Mouse (Mus musculus) stomach, embryonic 16.5 days (tissue): ENCODE measurements around the gene Zmynd11. TPM values are rescaled to one million over a fixed set of nuclear protein-coding genes. Genes with fewer than 3 reads are reported as not detected.

Experiments
- ATAC-seq: fragments of 200-750 bp; cut with Nextera tagmentation; 2 replicates; pipeline ENCODE4 v1.8.0; 2017; ENCODE audit warnings: moderate number of reproducible peaks, moderate TSS enrichment; ENCODE audit not compliant: insufficient read depth, low FRiP score
- H3K27ac ChIP-seq: fragments of 300-500 bp; sonication (generic); 2 replicates; pipeline ENCODE4 v1.5.1; 2014; ENCODE audit warnings: low read length
- H3K27me3 ChIP-seq: fragments of 300-500 bp; sonication (generic); 2 replicates; pipeline ENCODE4 v1.6.1; 2014; ENCODE audit warnings: low read length, control low read depth, mixed read lengths; ENCODE audit not compliant: control insufficient read depth, insufficient read depth
- H3K36me3 ChIP-seq: fragments of 300-500 bp; sonication (generic); 2 replicates; pipeline ENCODE4 v1.6.1; 2014; ENCODE audit warnings: low read length; ENCODE audit not compliant: control insufficient read depth, insufficient read depth
- H3K4me1 ChIP-seq: fragments of 300-500 bp; sonication (generic); 2 replicates; pipeline ENCODE4 v1.6.1; 2014; ENCODE audit warnings: low read length, control low read depth, mixed read lengths; ENCODE audit not compliant: control insufficient read depth, insufficient read depth
- H3K4me2 ChIP-seq: fragments of 300-500 bp; sonication (generic); 2 replicates; pipeline ENCODE4 v1.6.1; 2014; ENCODE audit warnings: low read depth, low read length, mixed read lengths
- H3K4me3 ChIP-seq: fragments of 300-500 bp; sonication (generic); replicated peaks from 2 replicates; pipeline ENCODE4 v1.5.1; 2014; ENCODE audit warnings: mild to moderate bottlenecking, low read length
- H3K9ac ChIP-seq: fragments of 300-500 bp; sonication (generic); 2 replicates; pipeline ENCODE4 v1.6.1; 2014; ENCODE audit warnings: low read length
- H3K9me3 ChIP-seq: fragments of 300-500 bp; sonication (generic); replicated peaks from 2 replicates; pipeline ENCODE4 v1.6.1; 2016; ENCODE audit warnings: low read length, control low read depth; ENCODE audit not compliant: control insufficient read depth
- WGBS: fragments of 180-500 bp; shearing (Covaris S2); extraction: QIAGEN DNeasy Blood & Tissue Kit; methylation state at CpG from one replicate; pipeline ENCODE4 v1.1.7; 2014; 5-methylcytosine and 5-hydroxymethylcytosine counted together
- polyA plus RNA-seq: library from polyadenylated mRNA; unstranded; fragments of >200 nt; fragmentation: Nextera tagmentation; extraction: Ambion mirVana; gene quantifications from 2 replicates; pipeline ENCODE4 v1.2.1, GENCODE M21; 2015

The Zmynd11 gene
- 88.8 and 108 TPM in 2 replicates for polyA plus RNA-seq

DNA sequence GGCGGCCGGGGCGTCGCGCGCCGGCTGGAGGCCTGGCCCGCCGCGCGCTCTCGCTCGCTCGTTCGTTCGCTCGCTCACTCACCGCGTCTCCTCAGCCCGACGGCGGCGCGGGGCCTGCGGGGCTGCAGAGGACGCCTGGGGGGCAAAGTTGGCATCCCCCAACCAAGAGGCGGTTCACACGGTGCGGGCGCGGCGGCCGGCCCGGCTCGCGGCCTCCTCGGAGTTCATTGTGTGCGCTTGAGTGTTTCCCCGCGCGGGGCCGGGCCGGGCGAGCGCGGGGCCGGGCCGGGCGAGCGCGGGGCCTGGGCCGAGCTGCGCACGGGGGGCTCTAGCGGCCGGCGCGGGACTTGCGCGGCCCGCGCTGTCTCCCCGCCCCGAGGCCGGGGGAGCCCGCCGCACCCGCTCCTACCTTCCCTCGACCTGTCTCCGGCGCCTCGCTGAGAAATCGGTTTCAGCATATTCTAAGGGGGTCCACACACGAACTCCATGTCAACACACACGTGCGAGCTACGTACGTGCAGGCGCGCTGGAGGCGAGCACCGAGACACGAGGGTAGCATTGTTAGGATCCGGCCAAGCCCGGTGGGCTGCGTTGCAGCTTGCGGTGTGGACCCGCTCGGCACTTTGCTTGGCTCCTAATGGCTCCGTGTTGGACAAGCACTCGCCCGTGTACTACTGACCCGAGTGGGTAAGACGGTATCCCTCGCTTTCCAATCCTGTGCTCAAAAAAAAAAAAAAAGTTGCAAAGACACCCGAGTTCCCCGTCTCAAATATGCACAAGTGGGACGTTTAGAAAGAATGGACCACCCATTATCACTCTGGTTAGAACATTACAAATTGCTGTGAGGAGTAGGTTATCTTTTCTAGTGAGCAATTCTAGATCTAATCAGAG lies at the start of gene Zmynd11:
Gene Zmynd11, minus strand, starts transcription at position 685 of the 891 bp plus-strand sequence.
- H3K36me3 ChIP-seq, result no peaks in the 10 kb centered on the region
- peak; percentile 76 for ATAC-seq
- H3K4me1 ChIP-seq, result peaks cover 19% of the 10 kb centered on the region
- peak within 1 kb of the TSS; percentile 100 for H3K9ac ChIP-seq
- H3K4me2 ChIP-seq, result peak within 1 kb of the TSS; percentile 80
- peak within 1 kb of the TSS; percentile 96 for H3K4me3 ChIP-seq
- H3K9me3 ChIP-seq, result no peaks in the 10 kb centered on the region
- no peaks in the 10 kb centered on the region for H3K27me3 ChIP-seq
- under 1% methylated on average over 97 of the region's 98 CpGs for WGBS
- peak within 1 kb of the TSS; percentile 99 for H3K27ac ChIP-seq

DNA sequence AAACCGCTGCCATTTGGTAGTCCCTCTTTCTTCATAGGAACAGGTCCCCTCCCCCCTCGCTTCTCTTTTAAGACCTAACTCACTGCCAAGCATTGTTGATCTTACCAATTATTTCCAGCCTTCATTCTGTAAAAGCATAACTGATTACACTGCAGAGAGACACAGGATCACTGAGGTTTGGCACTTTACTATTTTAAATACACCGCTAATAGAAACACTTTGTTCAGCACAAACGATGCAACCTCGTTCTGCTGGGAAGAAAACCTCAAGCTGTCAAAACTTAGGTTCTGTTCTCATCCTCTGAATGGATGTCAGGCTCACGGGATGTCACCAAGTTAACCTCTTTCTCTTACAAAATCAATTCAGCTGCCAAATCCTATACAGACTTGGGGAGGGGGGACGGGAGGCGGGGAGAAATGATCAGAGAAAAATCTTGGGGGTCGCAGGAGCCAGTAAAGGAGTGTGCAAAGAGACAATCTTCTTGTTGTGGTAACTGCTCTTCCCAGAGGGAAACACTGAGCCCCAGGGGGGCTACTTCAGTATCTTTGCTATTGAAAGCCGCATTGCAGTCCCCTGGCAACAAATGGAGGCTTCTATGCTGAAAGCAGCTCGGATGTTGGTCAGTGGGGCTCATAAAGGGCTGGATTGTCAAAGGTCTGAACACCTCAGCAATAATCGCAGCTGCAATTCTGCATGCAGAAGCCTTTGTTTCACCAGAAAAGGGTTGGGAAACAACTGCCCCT lies 30.9 kb upstream of the Zmynd11 start:
- Histone ChIP-seq H3K27me3 (no peaks in the 10 kb centered on the region), H3K4me3 (peak overlapping the region; percentile 9; the same call in 1 of the 2 replicates), H3K4me1 (no peaks in the 10 kb centered on the region), H3K9ac (peak overlapping the region; percentile 49; the same call in 1 of the 2 replicates), H3K36me3 (no peaks in the 10 kb centered on the region), H3K27ac (no peak overlapping the region), H3K9me3 (no peaks in the 10 kb centered on the region), H3K4me2 (peak overlapping the region; percentile 38)
- no peak for ATAC-seq
- 10% methylated on average over 12 of the region's 12 CpGs for WGBS

DNA sequence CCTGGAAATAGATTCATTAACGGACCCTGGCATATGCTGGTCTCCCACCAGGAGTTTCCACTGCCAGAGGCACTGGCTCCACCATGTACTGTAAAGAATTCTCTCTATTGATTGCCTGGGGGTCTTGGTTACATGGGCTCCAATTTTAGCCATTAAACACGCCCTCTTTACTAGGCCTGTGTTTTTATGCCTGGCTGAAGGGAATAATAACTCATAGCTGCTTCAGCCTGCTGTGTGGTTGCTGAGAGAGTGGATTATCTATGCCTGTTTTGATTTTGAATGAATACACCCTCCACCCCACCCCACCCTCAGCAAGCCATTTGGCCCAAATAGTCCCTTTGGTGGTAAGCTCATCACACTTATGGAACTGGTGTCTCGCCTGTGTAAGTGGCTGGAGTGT lies 20.9 kb upstream of the Zmynd11 start:
- Histone ChIP-seq H3K9ac (no peak overlapping the region), H3K27me3 (no peaks in the 10 kb centered on the region), H3K27ac (no peak overlapping the region), H3K9me3 (no peaks in the 10 kb centered on the region), H3K4me2 (no peak overlapping the region), H3K4me1 (no peaks in the 10 kb centered on the region), H3K36me3 (no peaks in the 10 kb centered on the region), H3K4me3 (no peak overlapping the region)
- WGBS, result 77% methylated on average over 3 of the region's 3 CpGs
- no peak for ATAC-seq

DNA sequence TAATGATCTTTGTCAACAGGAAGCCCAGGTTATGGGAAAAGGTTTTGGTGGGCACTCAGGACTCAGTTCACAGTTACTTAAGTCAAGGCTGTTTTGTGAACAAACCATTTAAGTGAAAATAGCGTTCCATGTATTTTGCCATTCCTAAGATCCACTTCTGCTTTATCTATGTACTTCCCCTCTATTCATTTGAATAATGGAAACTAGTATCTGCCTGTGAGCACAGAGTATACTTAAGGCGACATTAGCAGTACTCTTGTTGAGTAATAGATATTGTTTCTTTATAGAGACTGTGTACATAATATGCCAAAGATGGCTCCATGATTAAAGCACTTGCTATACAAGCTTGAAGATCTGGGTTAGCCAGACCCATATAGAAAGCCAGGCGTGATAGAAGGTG lies 18.6 kb upstream of the Zmynd11 start:
- H3K36me3 ChIP-seq, result no peaks in the 10 kb centered on the region
- no peak overlapping the region for H3K27ac ChIP-seq
- H3K9ac ChIP-seq, result no peak overlapping the region
- no peaks in the 10 kb centered on the region for H3K4me1 ChIP-seq
- no peaks in the 10 kb centered on the region for H3K27me3 ChIP-seq
- H3K4me2 ChIP-seq, result no peak overlapping the region
- 70% methylated on average over 3 of the region's 3 CpGs for WGBS
- ATAC-seq, result no peak
- H3K9me3 ChIP-seq, result no peaks in the 10 kb centered on the region
- no peak overlapping the region for H3K4me3 ChIP-seq

DNA sequence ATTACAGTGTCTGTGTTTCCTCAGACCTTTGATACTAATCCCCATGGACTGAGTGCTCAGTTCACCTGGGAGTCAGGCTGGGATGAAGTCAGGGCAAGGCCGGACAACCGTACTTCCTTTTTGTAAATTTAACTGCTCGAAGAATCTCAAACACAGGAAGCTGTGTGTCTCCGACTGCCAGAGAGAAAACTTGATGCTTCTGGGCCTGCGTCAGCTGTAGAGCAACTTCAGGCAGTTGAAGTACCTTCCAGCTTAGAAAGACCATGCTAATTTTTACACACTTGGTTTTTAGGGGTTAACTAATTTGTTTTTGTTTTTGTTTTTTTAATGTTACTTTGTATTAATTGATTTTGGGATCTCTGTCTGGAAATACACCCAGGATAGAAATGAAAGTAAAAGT lies 10.8 kb upstream of the Zmynd11 start:
- Histone ChIP-seq H3K27me3 (no peaks in the 10 kb centered on the region), H3K9ac (no peak overlapping the region), H3K36me3 (no peaks in the 10 kb centered on the region), H3K4me2 (no peak overlapping the region), H3K9me3 (no peaks in the 10 kb centered on the region), H3K27ac (no peak overlapping the region), H3K4me1 (no peaks in the 10 kb centered on the region), H3K4me3 (no peak overlapping the region)
- no peak for ATAC-seq
- 31% methylated on average over 5 of the region's 5 CpGs for WGBS

DNA sequence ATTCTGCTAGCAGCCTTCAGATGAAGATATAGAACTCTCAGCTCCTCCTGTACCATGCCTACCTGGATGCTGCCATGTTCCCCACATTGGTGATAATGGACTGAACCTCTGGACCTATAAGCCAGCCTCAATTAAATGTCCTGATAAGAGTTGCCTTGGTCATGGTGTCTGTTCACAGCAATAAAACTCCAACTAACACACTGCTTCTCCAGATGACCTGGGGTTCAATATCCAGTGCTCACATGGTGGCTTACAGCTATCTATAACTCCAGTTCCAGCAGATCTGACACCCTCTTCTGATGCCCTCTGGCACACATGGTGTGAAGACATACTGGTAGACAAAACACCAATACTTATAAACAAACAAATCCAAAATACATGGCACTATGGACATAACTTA lies 8.9 kb upstream of the Zmynd11 start:
- Histone ChIP-seq H3K27ac (no peak overlapping the region), H3K27me3 (no peaks in the 10 kb centered on the region)
- ATAC-seq, result no peak

DNA sequence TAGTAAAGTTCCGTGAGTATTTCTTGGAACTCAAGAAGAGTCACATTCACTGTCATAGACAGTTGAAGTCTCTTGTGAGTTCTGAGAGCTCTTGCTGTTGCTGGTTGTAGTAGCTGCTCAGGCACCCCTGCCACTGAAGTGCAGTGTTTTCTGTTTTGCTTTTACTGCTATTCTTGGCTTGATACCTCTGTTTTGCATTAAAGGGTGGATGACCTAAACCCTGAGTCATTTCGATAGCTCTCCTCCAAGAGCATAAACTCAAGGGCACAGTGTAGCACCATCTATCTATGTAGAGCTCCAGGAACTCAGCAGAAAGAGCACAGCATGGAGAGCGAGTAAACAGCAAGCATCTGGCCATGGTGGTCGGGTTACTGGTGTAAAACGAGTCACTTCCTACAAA lies 2.1 kb upstream of the Zmynd11 start:
- H3K4me3 ChIP-seq, result no peak overlapping the region
- peaks cover 9% of the 10 kb centered on the region for H3K4me1 ChIP-seq
- no peak overlapping the region for H3K9ac ChIP-seq
- H3K9me3 ChIP-seq, result no peaks in the 10 kb centered on the region
- no peaks in the 10 kb centered on the region for H3K27me3 ChIP-seq
- no peak for ATAC-seq
- no peak overlapping the region for H3K4me2 ChIP-seq
- WGBS, result 55% methylated on average over 5 of the region's 5 CpGs
- H3K27ac ChIP-seq, result no peak overlapping the region
- no peaks in the 10 kb centered on the region for H3K36me3 ChIP-seq

More for the DNA sequence above, 8.9 kb upstream of the Zmynd11 start:
- no peak overlapping the region for H3K9ac ChIP-seq
- H3K4me1 ChIP-seq, result no peaks in the 10 kb centered on the region
- no peaks in the 10 kb centered on the region for H3K36me3 ChIP-seq
- H3K4me2 ChIP-seq, result no peak overlapping the region
- H3K4me3 ChIP-seq, result no peak overlapping the region
- H3K9me3 ChIP-seq, result no peaks in the 10 kb centered on the region

DNA sequence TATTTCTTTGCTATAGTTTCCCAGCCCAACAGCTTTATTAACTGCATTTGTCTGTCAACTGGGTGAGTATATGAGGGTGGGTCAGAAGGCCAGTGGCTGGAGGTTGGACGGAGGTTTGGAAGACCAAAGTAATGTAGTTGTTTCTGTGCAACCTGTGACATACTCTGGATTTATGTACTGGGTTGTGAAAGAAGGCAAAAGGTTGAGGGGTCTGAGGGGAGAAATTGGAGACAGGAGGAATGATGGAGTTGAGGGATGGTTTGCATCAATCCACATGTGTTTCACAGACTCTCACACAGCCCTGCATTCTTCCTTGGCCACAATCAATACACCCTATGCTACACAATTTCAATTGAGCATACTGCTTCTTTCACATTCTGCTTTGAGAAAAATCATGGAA lies 1.4 kb upstream of the Zmynd11 start:
- Histone ChIP-seq H3K27me3 (no peaks in the 10 kb centered on the region), H3K9me3 (no peaks in the 10 kb centered on the region), H3K4me1 (peaks cover 14% of the 10 kb centered on the region), H3K36me3 (no peaks in the 10 kb centered on the region), H3K4me3 (no peak overlapping the region), H3K27ac (no peak overlapping the region), H3K4me2 (no peak overlapping the region), H3K9ac (no peak overlapping the region)
- WGBS, result 81% methylated on average over 1 of the region's 1 CpGs
- ATAC-seq, result no peak

DNA sequence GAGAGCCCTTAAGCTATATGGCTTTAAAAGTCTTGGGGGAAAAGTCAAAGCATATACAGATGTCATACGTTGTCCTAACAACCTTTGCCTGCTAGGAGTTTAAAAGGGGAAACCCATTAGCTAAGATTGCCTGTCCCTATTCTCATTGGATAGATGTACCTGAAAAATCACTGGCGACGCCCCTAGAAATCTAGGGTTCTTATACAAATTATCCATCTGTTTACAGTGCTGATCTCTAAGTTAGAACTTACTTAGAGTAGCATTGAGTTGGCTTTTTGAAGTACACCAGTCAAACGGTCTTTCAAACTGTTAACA lies 364 bp upstream of the Zmynd11 start:
- 4% methylated on average over 4 of the region's 4 CpGs for WGBS
- Histone ChIP-seq H3K4me1 (peaks cover 19% of the 10 kb centered on the region), H3K4me3 (peak overlapping the region; percentile 96), H3K4me2 (peak overlapping the region; percentile 80), H3K9me3 (no peaks in the 10 kb centered on the region), H3K27me3 (no peaks in the 10 kb centered on the region), H3K9ac (peak overlapping the region; percentile 100), H3K36me3 (no peaks in the 10 kb centered on the region), H3K27ac (no peak overlapping the region)
- ATAC-seq, result no peak
